Mouse (Mus musculus): ENCODE results near the gene Cmbl. TPM values are rescaled to one million over a fixed set of nuclear protein-coding genes. Genes with fewer than 3 reads are reported as not detected.
"Not testable (repeated sequence)": the region's sequence is repeated elsewhere in the genome, so short reads cannot be mapped to it uniquely, and the experiment has no call there.

Gene Cmbl
- polyA plus RNA-seq, 1 experiment: 5.3 TPM

- Histone ChIP-seq H3K27me3 (ENCODE audit: control insufficient read depth, insufficient read depth, insufficient read length) (no peaks in the 10 kb centered on the region), H3K36me3 (ENCODE audit: control insufficient read depth, insufficient read depth) (no peaks in the 10 kb centered on the region), H3K79me3 (ENCODE audit: low read depth) (no peaks in the 10 kb centered on the region), H3K4me3 (ENCODE audit: insufficient read depth, poor library complexity, severe bottlenecking) (no peak overlapping the region), H3K79me2 (ENCODE audit: control insufficient read depth, insufficient read depth) (no peaks in the 10 kb centered on the region), H3ac (ENCODE audit: control insufficient read depth, insufficient read length, low read depth) (no peak overlapping the region)
- TF ChIP-seq CEBPB (IDR thresholded peaks at IDR 0.05; ENCODE audit: low read depth) (no peak), FOSL1 (IDR thresholded peaks at IDR 0.05; ENCODE audit: insufficient read depth, low read length, poor library complexity, severe bottlenecking) (no peak), MYOG (IDR thresholded peaks at IDR 0.05; ENCODE audit: control insufficient read depth, extremely low read depth, insufficient read length) (no peak), USF1 (IDR thresholded peaks at IDR 0.05; ENCODE audit: low read depth) (no peak), MYOD1 (IDR thresholded peaks at IDR 0.05; ENCODE audit: control insufficient read depth, insufficient read length, low read depth) (no peak), CTCF (IDR thresholded peaks at IDR 0.05; ENCODE audit: control insufficient read depth, insufficient read depth, insufficient read length) (no peak)
Observed at GRCm38 (mm10) chr15:31576076-31576475, 10.9 kb downstream of the Cmbl start.

GRCm38 (mm10) chr15:31581086-31581485 lies 15.9 kb downstream of the Cmbl start:
- H3K4me3 ChIP-seq (ENCODE audit: insufficient read depth, poor library complexity, severe bottlenecking); H3K79me3 ChIP-seq (ENCODE audit: low read depth); H3K27me3 ChIP-seq (ENCODE audit: control insufficient read depth, insufficient read depth, insufficient read length); H3ac ChIP-seq (ENCODE audit: control insufficient read depth, insufficient read length, low read depth); H3K79me2 ChIP-seq (ENCODE audit: control insufficient read depth, insufficient read depth); H3K36me3 ChIP-seq (ENCODE audit: control insufficient read depth, insufficient read depth): not testable (repeated sequence)

- no peak overlapping the region for H3K4me3 ChIP-seq (ENCODE audit: insufficient read depth, poor library complexity, severe bottlenecking)
- no peak overlapping the region for H3ac ChIP-seq (ENCODE audit: control insufficient read depth, insufficient read length, low read depth)
- TF ChIP-seq CTCF (IDR thresholded peaks at IDR 0.05; ENCODE audit: control insufficient read depth, insufficient read depth, insufficient read length) (no peak), USF1 (IDR thresholded peaks at IDR 0.05; ENCODE audit: low read depth) (no peak), MYOG (IDR thresholded peaks at IDR 0.05; ENCODE audit: control insufficient read depth, extremely low read depth, insufficient read length) (no peak), MYOD1 (IDR thresholded peaks at IDR 0.05; ENCODE audit: control insufficient read depth, insufficient read length, low read depth) (no peak), CEBPB (IDR thresholded peaks at IDR 0.05; ENCODE audit: low read depth) (peak; percentile 14), FOSL1 (IDR thresholded peaks at IDR 0.05; ENCODE audit: insufficient read depth, low read length, poor library complexity, severe bottlenecking) (no peak)
- H3K27me3 ChIP-seq (ENCODE audit: control insufficient read depth, insufficient read depth, insufficient read length): no peaks in the 10 kb centered on the region
- H3K79me3 ChIP-seq (ENCODE audit: low read depth): no peaks in the 10 kb centered on the region
- no peaks in the 10 kb centered on the region for H3K79me2 ChIP-seq (ENCODE audit: control insufficient read depth, insufficient read depth)
- peaks cover under 1% of the 10 kb centered on the region for H3K36me3 ChIP-seq (ENCODE audit: control insufficient read depth, insufficient read depth)
Observed at GRCm38 (mm10) chr15:31583304-31584085, 18.3 kb downstream of the Cmbl start.

GRCm38 (mm10) chr15:31585238-31585637 lies 20.0 kb downstream of the Cmbl start:
- no peaks in the 10 kb centered on the region for H3K79me2 ChIP-seq (ENCODE audit: control insufficient read depth, insufficient read depth)
- no peaks in the 10 kb centered on the region for H3K27me3 ChIP-seq (ENCODE audit: control insufficient read depth, insufficient read depth, insufficient read length)
- TF ChIP-seq MYOG (IDR thresholded peaks at IDR 0.05; ENCODE audit: control insufficient read depth, extremely low read depth, insufficient read length) (no peak), CTCF (IDR thresholded peaks at IDR 0.05; ENCODE audit: control insufficient read depth, insufficient read depth, insufficient read length) (no peak), CEBPB (IDR thresholded peaks at IDR 0.05; ENCODE audit: low read depth) (no peak)
- peaks cover 18% of the 10 kb centered on the region for H3K36me3 ChIP-seq (ENCODE audit: control insufficient read depth, insufficient read depth)
- no peaks in the 10 kb centered on the region for H3K79me3 ChIP-seq (ENCODE audit: low read depth)
- no peak overlapping the region for H3ac ChIP-seq (ENCODE audit: control insufficient read depth, insufficient read length, low read depth)
- H3K4me3 ChIP-seq (ENCODE audit: insufficient read depth, poor library complexity, severe bottlenecking): no peak overlapping the region

DNA sequence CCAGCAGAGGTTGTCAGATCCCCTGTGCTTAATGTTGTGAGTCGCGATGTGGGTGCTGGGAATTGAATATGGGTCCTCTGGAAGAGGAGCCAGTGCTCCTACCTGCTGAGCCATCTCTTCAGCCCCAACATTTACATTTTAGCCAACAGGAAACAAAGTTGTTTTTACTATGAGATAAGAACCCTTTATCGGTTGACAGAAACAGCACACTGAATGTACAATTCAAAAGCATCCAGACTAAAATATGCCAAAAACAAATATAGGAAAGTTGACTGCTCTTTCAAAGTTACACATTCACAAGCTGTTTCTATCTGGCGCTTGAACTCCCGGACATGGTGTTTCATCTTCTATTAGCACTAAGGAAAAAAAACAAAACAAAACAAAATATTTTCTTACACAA lies 20.9 kb downstream of the Cmbl start:
- no peaks in the 10 kb centered on the region for H3K79me3 ChIP-seq (ENCODE audit: low read depth)
- H3ac ChIP-seq (ENCODE audit: control insufficient read depth, insufficient read length, low read depth): no peak overlapping the region
- no peaks in the 10 kb centered on the region for H3K79me2 ChIP-seq (ENCODE audit: control insufficient read depth, insufficient read depth)
- H3K4me3 ChIP-seq (ENCODE audit: insufficient read depth, poor library complexity, severe bottlenecking): no peak overlapping the region
- no peaks in the 10 kb centered on the region for H3K27me3 ChIP-seq (ENCODE audit: control insufficient read depth, insufficient read depth, insufficient read length)
- H3K36me3 ChIP-seq (ENCODE audit: control insufficient read depth, insufficient read depth): peaks cover 26% of the 10 kb centered on the region
- TF ChIP-seq MYOD1 (IDR thresholded peaks at IDR 0.05; ENCODE audit: control insufficient read depth, insufficient read length, low read depth) (no peak), FOSL1 (IDR thresholded peaks at IDR 0.05; ENCODE audit: insufficient read depth, low read length, poor library complexity, severe bottlenecking) (no peak), CTCF (IDR thresholded peaks at IDR 0.05; ENCODE audit: control insufficient read depth, insufficient read depth, insufficient read length) (no peak), MYOG (IDR thresholded peaks at IDR 0.05; ENCODE audit: control insufficient read depth, extremely low read depth, insufficient read length) (no peak), USF1 (IDR thresholded peaks at IDR 0.05; ENCODE audit: low read depth) (no peak), CEBPB (IDR thresholded peaks at IDR 0.05; ENCODE audit: low read depth) (no peak), MAX (IDR thresholded peaks at IDR 0.05) (no peak)

DNA sequence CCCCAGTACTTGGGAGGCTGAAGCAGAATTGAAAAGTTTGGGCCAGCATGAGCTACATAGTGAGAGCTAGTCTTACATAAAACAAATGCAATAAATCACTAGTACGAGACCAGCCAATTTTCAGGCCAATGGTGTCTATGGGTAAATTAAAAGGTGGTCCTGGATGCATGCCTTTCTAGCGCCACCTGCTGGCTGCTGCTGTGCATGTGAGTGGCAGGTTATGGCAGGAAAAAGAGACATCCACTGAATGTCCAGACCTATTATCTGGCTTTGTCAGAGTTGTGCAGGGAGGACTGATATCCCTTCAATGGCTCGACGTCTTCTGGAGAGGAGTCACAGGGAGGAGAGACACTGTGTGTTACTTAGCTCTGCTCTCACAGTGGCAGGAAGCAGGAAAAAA lies 21.3 kb downstream of the Cmbl start:
- H3K79me3 ChIP-seq (ENCODE audit: low read depth): no peaks in the 10 kb centered on the region
- no peaks in the 10 kb centered on the region for H3K79me2 ChIP-seq (ENCODE audit: control insufficient read depth, insufficient read depth)
- H3ac ChIP-seq (ENCODE audit: control insufficient read depth, insufficient read length, low read depth): no peak overlapping the region
- TF ChIP-seq CEBPB (IDR thresholded peaks at IDR 0.05; ENCODE audit: low read depth) (no peak), CTCF (IDR thresholded peaks at IDR 0.05; ENCODE audit: control insufficient read depth, insufficient read depth, insufficient read length) (peak; percentile 95), USF1 (IDR thresholded peaks at IDR 0.05; ENCODE audit: low read depth) (no peak), MYOD1 (IDR thresholded peaks at IDR 0.05; ENCODE audit: control insufficient read depth, insufficient read length, low read depth) (no peak)
- H3K4me3 ChIP-seq (ENCODE audit: insufficient read depth, poor library complexity, severe bottlenecking): no peak overlapping the region
- no peaks in the 10 kb centered on the region for H3K27me3 ChIP-seq (ENCODE audit: control insufficient read depth, insufficient read depth, insufficient read length)
- peaks cover 31% of the 10 kb centered on the region for H3K36me3 ChIP-seq (ENCODE audit: control insufficient read depth, insufficient read depth)

Data from C2C12 (cell line).